Mouse (Mus musculus) heart, embryonic 15.5 days (tissue): ENCODE results near the gene Atxn2. TPM values are rescaled to one million over a fixed set of nuclear protein-coding genes. Genes with fewer than 3 reads are reported as not detected.

Experiments
- ATAC-seq: fragments of 200-750 bp; cut with Nextera tagmentation; replicated peaks from 2 replicates; pipeline ENCODE4 v1.8.0; 2017; ENCODE audit warnings: low read depth, moderate TSS enrichment; ENCODE audit not compliant: insufficient number of reproducible peaks, insufficient read depth, low FRiP score
- H3K27ac ChIP-seq: fragments of 300-500 bp; sonication (generic); 2 replicates; pipeline ENCODE4 v1.5.1; 2015; ENCODE audit warnings: mild to moderate bottlenecking, inconsistent platforms
- H3K27me3 ChIP-seq: fragments of 300-500 bp; sonication (generic); 2 replicates; pipeline ENCODE4 v1.6.1; 2015; ENCODE audit warnings: inconsistent platforms
- H3K36me3 ChIP-seq: fragments of 300-500 bp; sonication (generic); 2 replicates; pipeline ENCODE4 v1.6.1; 2015; ENCODE audit warnings: mild to moderate bottlenecking, inconsistent platforms
- H3K4me1 ChIP-seq: fragments of 300-500 bp; sonication (generic); replicated peaks from 2 replicates; pipeline ENCODE4 v1.6.1; 2015; ENCODE audit warnings: inconsistent platforms
- H3K4me2 ChIP-seq: fragments of 300-500 bp; sonication (generic); 2 replicates; pipeline ENCODE4 v1.6.1; 2015; ENCODE audit warnings: inconsistent platforms, mild to moderate bottlenecking, moderate library complexity
- H3K4me3 ChIP-seq: fragments of 300-500 bp; sonication (generic); 2 replicates; pipeline ENCODE4 v1.5.1; 2015; ENCODE audit warnings: mild to moderate bottlenecking, inconsistent platforms
- H3K9ac ChIP-seq: fragments of 300-500 bp; sonication (generic); 2 replicates; pipeline ENCODE4 v1.6.1; 2015; ENCODE audit warnings: mild to moderate bottlenecking, inconsistent platforms
- H3K9me3 ChIP-seq: fragments of 300-500 bp; sonication (generic); replicated peaks from 2 replicates; pipeline ENCODE4 v1.6.1; 2016; ENCODE audit warnings: inconsistent platforms
- WGBS: fragments of 180-500 bp; shearing (Covaris S2); methylation state at CpG from one replicate; pipeline ENCODE4 v1.1.7; 2015; ENCODE audit warnings: mixed read lengths; 5-methylcytosine and 5-hydroxymethylcytosine counted together
- polyA plus RNA-seq: library from polyadenylated mRNA; unstranded; fragments of >200 nt; fragmentation: Nextera tagmentation; extraction: Ambion mirVana; gene quantifications from 2 replicates; pipeline ENCODE4 v1.2.1, GENCODE M21; 2015

Atxn2 gene
- polyA plus RNA-seq, 1 experiment from 2014 or later: 63.7 TPM

DNA sequence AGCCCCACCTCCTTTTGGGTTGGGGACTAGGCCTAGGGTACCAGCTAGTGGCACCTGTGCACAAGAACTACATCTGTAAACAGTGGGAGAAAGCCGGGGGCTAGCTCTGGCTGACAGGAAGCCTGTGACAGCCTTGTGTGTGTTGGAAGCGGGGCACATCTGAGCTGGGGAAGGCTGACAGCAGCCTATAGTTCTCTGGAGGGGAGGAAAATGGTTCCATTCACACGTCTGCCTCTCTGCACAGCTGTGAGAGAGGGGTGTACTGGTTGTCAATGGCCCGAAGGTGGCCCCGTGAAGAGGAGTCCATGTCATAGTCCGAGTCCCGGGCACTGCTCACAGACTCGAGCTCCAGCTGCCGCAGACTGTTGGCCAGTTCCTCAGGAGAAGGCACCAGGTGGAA, 106.4 kb downstream of the Atxn2 start:
- 80% methylated on average over 9 of the region's 9 CpGs for WGBS
- Histone ChIP-seq H3K27ac (no peak overlapping the region), H3K4me2 (no peak overlapping the region), H3K4me3 (no peak overlapping the region), H3K27me3 (no peaks in the 10 kb centered on the region), H3K36me3 (peaks cover 66% of the 10 kb centered on the region), H3K9ac (no peak overlapping the region), H3K4me1 (peaks cover 34% of the 10 kb centered on the region), H3K9me3 (no peaks in the 10 kb centered on the region)
- no peak for ATAC-seq

DNA sequence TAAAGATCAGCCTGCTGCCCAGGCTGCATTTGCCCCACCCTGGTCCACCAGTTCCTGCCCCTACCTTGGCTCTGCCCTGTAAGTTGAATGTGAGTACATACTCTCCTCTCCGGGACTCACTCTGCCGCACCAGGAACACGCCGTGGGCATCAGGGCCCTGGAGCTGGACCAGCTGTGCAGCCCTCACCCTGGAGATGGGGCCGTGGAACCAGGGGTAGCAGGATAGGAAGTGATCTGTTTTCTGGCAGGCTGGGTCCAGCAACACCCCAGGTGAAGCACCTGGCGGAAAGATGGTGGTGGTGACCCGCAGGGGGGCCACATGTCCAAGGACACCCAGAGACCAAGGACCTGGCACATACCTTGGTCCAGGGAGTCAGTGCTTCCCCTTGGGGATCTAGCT, 107.3 kb downstream of the Atxn2 start:
- H3K4me3 ChIP-seq: no peak overlapping the region
- no peak overlapping the region for H3K9ac ChIP-seq
- no peaks in the 10 kb centered on the region for H3K27me3 ChIP-seq
- H3K4me1 ChIP-seq: peaks cover 40% of the 10 kb centered on the region
- H3K36me3 ChIP-seq: peaks cover 58% of the 10 kb centered on the region
- no peak for ATAC-seq
- H3K27ac ChIP-seq: no peak overlapping the region
- H3K9me3 ChIP-seq: no peaks in the 10 kb centered on the region
- H3K4me2 ChIP-seq: no peak overlapping the region
- 92% methylated on average over 7 of the region's 7 CpGs for WGBS

DNA sequence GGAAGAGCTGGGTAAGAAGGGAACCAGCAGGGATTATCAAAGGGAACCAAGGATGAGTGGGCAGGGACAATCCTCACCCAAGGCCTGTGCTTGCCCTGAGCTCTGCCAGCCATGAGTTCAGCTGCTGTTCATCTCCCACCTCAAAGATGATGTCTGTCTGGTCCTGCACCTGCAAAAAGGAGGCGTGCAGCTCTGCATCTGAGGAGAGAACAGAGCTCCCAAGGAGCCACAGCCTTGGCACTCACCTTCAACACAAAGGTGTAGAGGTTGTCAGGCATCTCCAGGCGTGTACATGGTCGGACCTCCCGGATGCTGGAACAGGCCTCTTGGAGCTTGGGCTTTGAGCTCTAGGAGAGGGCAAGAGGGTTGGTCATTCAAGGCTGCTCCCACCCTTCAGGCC, 107.7 kb downstream of the Atxn2 start:
- peaks cover 45% of the 10 kb centered on the region for H3K4me1 ChIP-seq
- H3K27me3 ChIP-seq: no peaks in the 10 kb centered on the region
- no peaks in the 10 kb centered on the region for H3K9me3 ChIP-seq
- ATAC-seq: no peak
- H3K36me3 ChIP-seq: peaks cover 53% of the 10 kb centered on the region
- WGBS: 86% methylated on average over 4 of the region's 4 CpGs
- no peak overlapping the region for H3K4me3 ChIP-seq
- no peak overlapping the region for H3K27ac ChIP-seq
- no peak overlapping the region for H3K4me2 ChIP-seq
- no peak overlapping the region for H3K9ac ChIP-seq

DNA sequence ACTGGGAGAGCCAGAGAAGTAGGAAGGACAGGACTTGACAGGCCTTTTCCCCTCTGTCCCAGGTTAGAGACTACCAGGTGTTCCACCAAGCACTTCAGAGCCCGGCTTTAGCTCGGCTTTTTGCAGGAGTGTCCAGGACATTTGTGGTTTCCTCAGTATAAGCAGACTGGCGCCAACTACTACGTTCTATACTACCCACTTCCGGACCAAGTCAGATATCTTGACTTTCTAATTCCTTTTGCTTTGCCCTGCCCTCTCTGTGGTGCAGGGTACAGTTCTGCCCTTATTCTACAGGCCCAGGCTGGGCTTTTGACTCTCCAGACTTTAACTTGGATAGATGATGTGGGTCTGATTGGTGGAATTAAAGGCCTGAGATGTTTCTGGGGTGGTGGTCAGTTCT, 108.4 kb downstream of the Atxn2 start:
- peak overlapping the region; percentile 20; the same call in 1 of the 2 replicates for H3K27ac ChIP-seq
- peaks cover 52% of the 10 kb centered on the region for H3K4me1 ChIP-seq
- no peaks in the 10 kb centered on the region for H3K27me3 ChIP-seq
- peaks cover 46% of the 10 kb centered on the region for H3K36me3 ChIP-seq
- H3K4me3 ChIP-seq: no peak overlapping the region
- no peaks in the 10 kb centered on the region for H3K9me3 ChIP-seq
- H3K9ac ChIP-seq: no peak overlapping the region
- ATAC-seq: no peak
- no peak overlapping the region for H3K4me2 ChIP-seq
- 84% methylated on average over 5 of the region's 5 CpGs for WGBS

DNA sequence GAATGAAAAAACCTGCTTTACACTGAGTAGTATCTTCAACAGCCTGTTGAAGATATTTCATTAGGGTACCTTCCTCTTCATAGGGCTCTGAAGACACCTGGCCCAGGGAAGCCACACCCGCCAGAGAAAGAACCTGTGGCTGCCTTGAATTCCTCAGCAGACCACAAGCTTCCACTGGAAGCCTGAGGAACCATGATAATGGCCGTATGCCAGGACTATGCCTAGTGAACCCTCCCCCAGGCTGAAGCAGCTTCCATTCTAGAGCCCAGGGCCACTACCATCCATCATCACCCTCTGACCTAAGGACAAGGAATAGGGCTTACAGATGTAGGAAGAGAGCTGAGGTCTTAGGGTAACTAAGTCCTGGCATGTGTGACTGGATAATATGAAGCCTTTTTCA, 109.0 kb downstream of the Atxn2 start:
- Histone ChIP-seq H3K27ac (peak overlapping the region; percentile 20; the same call in 1 of the 2 replicates), H3K9ac (no peak overlapping the region), H3K9me3 (no peaks in the 10 kb centered on the region), H3K4me1 (peaks cover 53% of the 10 kb centered on the region), H3K4me3 (no peak overlapping the region), H3K27me3 (no peaks in the 10 kb centered on the region), H3K36me3 (peaks cover 46% of the 10 kb centered on the region), H3K4me2 (no peak overlapping the region)
- ATAC-seq: no peak
- 41% methylated on average over 2 of the region's 2 CpGs for WGBS

DNA sequence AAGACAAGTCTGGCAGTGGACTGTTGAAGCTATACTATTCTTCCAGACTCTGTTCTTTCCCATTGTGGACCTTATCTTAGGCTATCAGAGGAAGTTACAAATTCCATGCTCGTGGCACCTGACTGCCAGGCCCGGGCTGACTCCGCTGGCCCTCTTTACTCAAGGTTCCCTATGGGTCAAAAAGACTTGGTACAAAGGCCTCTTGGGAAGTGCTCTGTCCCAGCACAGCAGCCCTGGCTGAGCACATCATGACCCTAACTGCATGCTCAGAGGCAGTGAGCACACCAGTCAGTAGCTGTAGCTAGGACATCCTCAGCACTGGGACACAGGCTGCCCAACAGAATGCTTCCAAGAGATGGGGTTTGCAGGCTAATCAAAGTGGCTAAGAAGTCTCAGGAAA, 109.5 kb downstream of the Atxn2 start:
- H3K9ac ChIP-seq: no peak overlapping the region
- no peak overlapping the region for H3K4me2 ChIP-seq
- H3K4me3 ChIP-seq: no peak overlapping the region
- no peaks in the 10 kb centered on the region for H3K9me3 ChIP-seq
- WGBS: 49% methylated on average over 3 of the region's 3 CpGs
- no peak overlapping the region for H3K27ac ChIP-seq
- ATAC-seq: no peak
- peaks cover 47% of the 10 kb centered on the region for H3K36me3 ChIP-seq
- H3K27me3 ChIP-seq: no peaks in the 10 kb centered on the region
- peaks cover 53% of the 10 kb centered on the region for H3K4me1 ChIP-seq

DNA sequence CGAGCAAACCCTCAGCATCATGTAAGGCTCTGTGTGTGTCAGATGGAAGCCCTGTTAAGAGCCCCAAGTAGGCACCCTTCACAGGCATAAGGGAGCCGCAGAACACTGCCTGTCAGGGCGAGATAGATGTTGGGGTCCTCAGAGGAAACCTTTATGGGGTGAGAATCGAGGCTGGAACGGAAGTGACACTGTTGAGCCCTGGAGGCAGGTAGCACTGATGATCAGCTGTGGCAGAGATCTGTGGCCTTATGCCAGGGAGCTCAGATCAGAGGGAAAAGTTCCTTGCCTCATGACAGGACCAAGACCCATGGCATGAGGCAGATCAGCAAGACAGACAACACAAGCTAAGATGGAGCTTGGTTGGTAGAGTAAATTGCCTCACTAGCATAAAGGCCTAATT, 110.0 kb downstream of the Atxn2 start:
- H3K27me3 ChIP-seq: no peaks in the 10 kb centered on the region
- H3K9me3 ChIP-seq: no peaks in the 10 kb centered on the region
- H3K9ac ChIP-seq: no peak overlapping the region
- 77% methylated on average over 5 of the region's 5 CpGs for WGBS
- H3K4me3 ChIP-seq: no peak overlapping the region
- H3K36me3 ChIP-seq: peaks cover 46% of the 10 kb centered on the region
- no peak overlapping the region for H3K4me2 ChIP-seq
- ATAC-seq: no peak
- no peak overlapping the region for H3K27ac ChIP-seq
- H3K4me1 ChIP-seq: peaks cover 53% of the 10 kb centered on the region

DNA sequence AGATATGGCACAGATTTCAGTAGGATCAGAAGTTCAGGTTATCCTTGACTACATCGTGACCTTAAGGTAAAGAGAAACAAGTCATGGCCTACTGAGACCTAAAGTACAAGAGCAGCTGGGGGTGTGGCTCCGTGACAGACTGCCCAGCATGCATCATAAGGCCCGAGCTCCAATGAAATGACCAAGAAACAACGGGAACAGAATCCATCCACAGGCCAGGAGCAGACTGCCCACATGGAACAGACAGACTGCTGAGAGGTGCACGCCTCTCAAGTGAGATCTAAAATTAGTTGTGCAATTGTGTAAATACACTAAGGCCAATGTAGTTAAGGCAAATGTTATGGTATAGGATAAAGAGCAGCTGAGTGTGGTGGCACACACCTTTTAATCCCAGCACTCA, 110.4 kb downstream of the Atxn2 start:
- no peak overlapping the region for H3K27ac ChIP-seq
- H3K36me3 ChIP-seq: peaks cover 45% of the 10 kb centered on the region
- H3K4me1 ChIP-seq: peaks cover 53% of the 10 kb centered on the region
- 63% methylated on average over 5 of the region's 5 CpGs for WGBS
- no peak overlapping the region for H3K4me2 ChIP-seq
- H3K9ac ChIP-seq: no peak overlapping the region
- H3K9me3 ChIP-seq: no peaks in the 10 kb centered on the region
- no peaks in the 10 kb centered on the region for H3K27me3 ChIP-seq
- no peak for ATAC-seq
- no peak overlapping the region for H3K4me3 ChIP-seq

DNA sequence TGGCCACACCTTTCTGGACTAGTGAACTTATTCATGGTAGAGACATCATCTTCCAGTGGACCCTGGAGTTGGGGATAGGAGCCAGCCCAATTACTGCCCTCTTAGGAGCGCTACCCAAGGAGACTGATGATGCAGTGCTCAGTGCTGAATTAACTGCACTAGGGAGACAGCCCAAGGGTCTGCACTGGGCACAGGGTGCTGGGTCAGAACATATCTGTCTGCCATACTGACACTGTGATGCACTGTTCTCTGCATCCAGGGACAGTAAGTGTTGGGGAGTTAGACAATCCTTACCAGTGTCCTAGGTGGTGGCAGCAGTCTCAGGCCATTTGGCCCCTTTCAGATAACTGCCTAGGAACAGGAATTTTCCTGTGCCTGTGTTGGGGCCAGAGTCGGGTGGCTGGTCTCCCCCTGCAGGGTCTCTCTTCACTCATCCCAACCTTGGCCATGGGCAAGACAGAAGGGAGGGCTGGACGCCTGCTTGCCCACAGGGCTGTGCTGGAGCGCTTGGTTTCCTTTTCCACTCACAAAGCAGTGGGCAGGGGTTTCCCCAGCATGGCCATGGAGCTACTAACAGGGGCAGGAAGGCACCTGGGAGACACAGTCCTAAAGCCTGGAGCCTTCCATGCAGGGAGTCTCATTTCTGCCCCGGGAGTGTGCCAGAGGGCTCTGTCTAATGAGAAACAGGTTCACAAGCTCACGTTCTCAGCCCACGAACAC, 111.8 kb downstream of the Atxn2 start:
- Histone ChIP-seq H3K27me3 (no peaks in the 10 kb centered on the region), H3K4me2 (no peak overlapping the region), H3K36me3 (peaks cover 35% of the 10 kb centered on the region), H3K4me1 (peaks cover 53% of the 10 kb centered on the region), H3K27ac (0 out of 2 replicates have a peak overlapping the region, but pooled peaks have one; percentile 78), H3K4me3 (no peak overlapping the region), H3K9ac (no peak overlapping the region), H3K9me3 (no peaks in the 10 kb centered on the region)
- no peak for ATAC-seq
- 66% methylated on average over 7 of the region's 7 CpGs for WGBS

DNA sequence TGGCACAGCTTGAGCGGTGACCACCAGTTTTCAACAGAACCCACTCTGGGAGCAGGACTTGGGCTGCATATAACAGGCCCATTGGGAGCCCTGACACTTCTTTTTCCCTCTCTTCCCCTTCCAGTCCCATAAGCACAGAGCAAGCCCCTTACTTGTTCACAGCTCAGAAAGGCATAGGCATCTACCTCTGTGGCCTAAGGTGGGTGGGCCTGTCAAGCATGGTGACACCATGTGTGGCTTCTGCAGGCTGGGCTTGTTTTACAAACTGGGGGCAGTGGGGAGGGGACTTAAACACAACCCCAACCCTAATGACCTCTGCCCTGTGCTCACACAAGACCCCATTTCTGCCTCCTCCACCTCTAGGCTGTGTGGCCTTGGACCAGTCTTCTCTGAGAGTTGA, 112.5 kb downstream of the Atxn2 start:
- H3K9ac ChIP-seq: no peak overlapping the region
- H3K27ac ChIP-seq: peak overlapping the region; percentile 78
- 91% methylated on average over 1 of the region's 1 CpGs for WGBS
- no peaks in the 10 kb centered on the region for H3K27me3 ChIP-seq
- H3K4me3 ChIP-seq: no peak overlapping the region
- no peak for ATAC-seq
- no peak overlapping the region for H3K4me2 ChIP-seq
- H3K9me3 ChIP-seq: no peaks in the 10 kb centered on the region
- H3K4me1 ChIP-seq: peaks cover 58% of the 10 kb centered on the region
- peaks cover 33% of the 10 kb centered on the region for H3K36me3 ChIP-seq

DNA sequence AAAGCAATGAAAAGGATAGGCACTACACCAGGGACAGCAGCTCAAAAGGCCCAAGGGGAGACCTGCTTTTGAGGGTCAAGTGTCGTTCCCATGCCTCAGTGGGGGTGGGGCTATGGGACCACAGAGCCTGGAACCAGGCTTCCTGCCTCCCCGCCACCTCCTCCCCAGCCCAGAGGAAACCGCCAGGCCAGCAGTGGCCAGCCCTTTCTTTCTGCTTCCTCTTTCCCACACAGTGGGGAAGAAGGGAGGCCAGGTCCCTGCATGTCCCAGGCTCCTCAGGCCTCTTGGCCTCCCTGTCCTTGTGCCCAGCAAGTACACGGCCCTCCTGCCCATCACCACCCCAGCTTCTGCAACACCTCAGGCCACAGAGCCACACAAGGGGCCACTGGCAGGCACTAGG, 113.0 kb downstream of the Atxn2 start:
- Histone ChIP-seq H3K27ac (peak overlapping the region; percentile 78), H3K9me3 (no peaks in the 10 kb centered on the region), H3K4me1 (peaks cover 63% of the 10 kb centered on the region), H3K9ac (no peak overlapping the region), H3K4me2 (no peak overlapping the region), H3K36me3 (peaks cover 28% of the 10 kb centered on the region), H3K4me3 (no peak overlapping the region), H3K27me3 (no peaks in the 10 kb centered on the region)
- peak; percentile 57; the same call in 1 of the 2 replicates for ATAC-seq
- 47% methylated on average over 4 of the region's 4 CpGs for WGBS

DNA sequence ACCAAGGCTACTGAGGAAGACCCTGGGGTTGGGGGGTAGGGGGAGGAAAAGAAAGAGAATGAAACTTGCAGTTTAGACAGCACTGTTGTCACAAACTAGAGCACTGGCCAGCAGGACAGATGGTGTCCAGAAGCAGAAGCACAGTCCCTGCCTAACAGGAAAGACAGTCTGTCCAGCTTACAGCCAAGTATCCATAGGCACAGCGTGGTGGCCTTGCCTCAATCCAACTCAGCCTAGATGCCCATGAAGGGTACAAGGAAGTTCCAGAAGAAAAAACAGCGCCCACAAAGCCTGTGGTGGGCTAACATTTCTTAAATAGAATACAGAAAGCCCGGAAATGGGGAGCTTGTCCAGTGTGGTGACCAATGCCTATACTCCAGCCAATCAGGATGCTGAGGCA, 114.5 kb downstream of the Atxn2 start:
- H3K36me3 ChIP-seq: peaks cover 23% of the 10 kb centered on the region; the same call in 1 of the 2 replicates
- peaks cover 56% of the 10 kb centered on the region for H3K4me1 ChIP-seq
- H3K9me3 ChIP-seq: no peaks in the 10 kb centered on the region
- no peak overlapping the region for H3K9ac ChIP-seq
- WGBS: 92% methylated on average over 3 of the region's 3 CpGs
- no peak for ATAC-seq
- no peaks in the 10 kb centered on the region for H3K27me3 ChIP-seq
- no peak overlapping the region for H3K4me3 ChIP-seq
- no peak overlapping the region for H3K4me2 ChIP-seq
- no peak overlapping the region for H3K27ac ChIP-seq
